Mouse (Mus musculus) heart, adult 2 months (tissue): Measurements from ENCODE around the gene D630039A03Rik. TPM values are rescaled to one million over a fixed set of nuclear protein-coding genes. Genes with fewer than 3 reads are reported as not detected.
A peak's percentile ranks its signal among the peaks of the same experiment; 100 is the strongest.

Experiments used
- DNase-seq, 2 experiments: peaks; one replicate each; pipeline ENCODE4 v3.0.0; 2021
- H3K27ac ChIP-seq: fragments of 200-600 bp; 2 replicates; pipeline ENCODE4 v1.8.1; 2022
- H3K27me3 ChIP-seq: fragments of 200-500 bp; 2 replicates; pipeline ENCODE4 v1.6.1; 2012; ENCODE audit warnings: mild to moderate bottlenecking, low read length, inconsistent platforms, mixed read lengths; ENCODE audit not compliant: control insufficient read depth, insufficient read depth
- H3K36me3 ChIP-seq: fragments of 200-500 bp; 2 replicates; pipeline ENCODE4 v1.6.1; 2012; ENCODE audit warnings: low read length, inconsistent platforms; ENCODE audit not compliant: control insufficient read depth, insufficient read depth
- H3K4me1 ChIP-seq: fragments of 200-500 bp; 2 replicates; pipeline ENCODE4 v1.6.1; 2011; ENCODE audit warnings: low read length; ENCODE audit not compliant: control insufficient read depth, insufficient read depth
- H3K4me3 ChIP-seq: fragments of 200-600 bp; 2 replicates; pipeline ENCODE4 v1.8.1; 2022
- H3K79me2 ChIP-seq: fragments of 200-500 bp; replicated peaks from 2 replicates; pipeline ENCODE4 v1.6.1; 2012; ENCODE audit warnings: mild to moderate bottlenecking, inconsistent platforms, low read length, moderate library complexity, mixed read lengths; ENCODE audit not compliant: control insufficient read depth, insufficient read depth
- H3K9ac ChIP-seq: fragments of 200-500 bp; 2 replicates; pipeline ENCODE4 v1.6.1; 2012; ENCODE audit warnings: low read depth, mild to moderate bottlenecking, control low read depth, inconsistent platforms, low read length, mixed read lengths
- CTCF ChIP-seq: fragments of 200-600 bp; IDR thresholded peaks from 2 replicates; pipeline ENCODE4 v1.8.1; 2022; ENCODE audit warnings: antibody characterized with exemption, mild to moderate bottlenecking, moderate library complexity
- EP300 ChIP-seq: fragments of 200-500 bp; IDR thresholded peaks from 2 replicates; pipeline ENCODE4 v1.6.1; 2011; ENCODE audit warnings: low read depth, low read length, control low read depth; ENCODE audit not compliant: insufficient read depth
- POLR2A ChIP-seq: fragments of 200-500 bp; IDR thresholded peaks from 2 replicates; pipeline ENCODE4 v1.6.1; 2011; ENCODE audit warnings: mild to moderate bottlenecking, low read depth, low read length, control low read depth; ENCODE audit not compliant: insufficient read depth
- whole genome bisulfite sequencing: fragments of 180-500 bp; shearing (Covaris S2); methylation state at CpG from one replicate; pipeline ENCODE4 v1.1.7; 2018; 5-methylcytosine and 5-hydroxymethylcytosine counted together
- intact Hi-C: fragments of 180-260 bp; cut with DNase I; formaldehyde crosslinking; loops from one replicate; pipeline ENCODE4 v1.15.1; 2025
- polyA plus RNA-seq: library from polyadenylated mRNA; depleted of rRNA; stranded (reverse); fragments of >200 nt; gene quantifications from 2 replicates; pipeline ENCODE4 v1.2.3, GENCODE M21; 2012
- total RNA-seq, 2 experiments: library from RNA; stranded (reverse); gene quantifications; 2 replicates each; pipeline ENCODE4 v1.2.3; 2021

The D630039A03Rik gene
- total and polyA plus RNA-seq, 3 experiments: 0.13 to 0.31 (median 0.27) TPM

DNA sequence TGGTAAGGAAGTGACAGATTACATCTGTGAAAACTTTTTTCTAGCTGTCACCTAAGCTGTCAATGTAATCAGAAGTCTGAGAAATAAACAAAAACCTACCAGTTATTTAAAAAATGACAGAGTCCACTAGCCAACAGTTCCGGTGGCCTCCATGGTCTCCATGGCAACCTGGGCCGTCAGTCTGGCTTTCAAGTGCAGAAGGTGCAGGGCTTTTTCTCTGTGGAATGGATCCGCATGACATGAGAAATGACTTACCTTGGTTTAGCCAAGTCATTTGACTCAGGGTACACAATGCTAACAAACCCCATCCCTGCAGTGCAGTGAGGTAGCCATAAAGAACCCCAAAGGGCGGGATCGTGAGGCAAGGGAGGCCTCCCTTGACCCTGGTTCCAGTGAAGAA lies 6.1 kb upstream of the D630039A03Rik start:
- no peak for TF ChIP-seq CTCF
- TF ChIP-seq EP300: no peak
- no peak for TF ChIP-seq POLR2A
- H3K4me1 ChIP-seq: no peaks in the 10 kb centered on the region
- WGBS: 76% methylated on average over 5 of the region's 5 CpGs
- H3K9ac ChIP-seq: no peak overlapping the region
- DNase-seq: no peak
- no peaks in the 10 kb centered on the region for H3K27me3 ChIP-seq
- H3K4me3 ChIP-seq: no peak overlapping the region
- H3K27ac ChIP-seq: no peak overlapping the region
- no peaks in the 10 kb centered on the region for H3K36me3 ChIP-seq
- H3K79me2 ChIP-seq: no peaks in the 10 kb centered on the region
- intact Hi-C loops: no loop called here

GRCm38 (mm10) chr4:57920522-57920921 lies 4.4 kb upstream of the D630039A03Rik start:
- Histone ChIP-seq H3K79me2 (no peaks in the 10 kb centered on the region), H3K36me3 (no peaks in the 10 kb centered on the region), H3K27ac (no peak overlapping the region), H3K4me1 (no peaks in the 10 kb centered on the region), H3K4me3 (no peak overlapping the region), H3K9ac (no peak overlapping the region), H3K27me3 (no peaks in the 10 kb centered on the region)
- intact Hi-C loops: no loop called here
- WGBS: 92% methylated on average over 1 of the region's 1 CpGs
- TF ChIP-seq CTCF (no peak), EP300 (no peak), POLR2A (no peak)
- no peak for DNase-seq

DNA sequence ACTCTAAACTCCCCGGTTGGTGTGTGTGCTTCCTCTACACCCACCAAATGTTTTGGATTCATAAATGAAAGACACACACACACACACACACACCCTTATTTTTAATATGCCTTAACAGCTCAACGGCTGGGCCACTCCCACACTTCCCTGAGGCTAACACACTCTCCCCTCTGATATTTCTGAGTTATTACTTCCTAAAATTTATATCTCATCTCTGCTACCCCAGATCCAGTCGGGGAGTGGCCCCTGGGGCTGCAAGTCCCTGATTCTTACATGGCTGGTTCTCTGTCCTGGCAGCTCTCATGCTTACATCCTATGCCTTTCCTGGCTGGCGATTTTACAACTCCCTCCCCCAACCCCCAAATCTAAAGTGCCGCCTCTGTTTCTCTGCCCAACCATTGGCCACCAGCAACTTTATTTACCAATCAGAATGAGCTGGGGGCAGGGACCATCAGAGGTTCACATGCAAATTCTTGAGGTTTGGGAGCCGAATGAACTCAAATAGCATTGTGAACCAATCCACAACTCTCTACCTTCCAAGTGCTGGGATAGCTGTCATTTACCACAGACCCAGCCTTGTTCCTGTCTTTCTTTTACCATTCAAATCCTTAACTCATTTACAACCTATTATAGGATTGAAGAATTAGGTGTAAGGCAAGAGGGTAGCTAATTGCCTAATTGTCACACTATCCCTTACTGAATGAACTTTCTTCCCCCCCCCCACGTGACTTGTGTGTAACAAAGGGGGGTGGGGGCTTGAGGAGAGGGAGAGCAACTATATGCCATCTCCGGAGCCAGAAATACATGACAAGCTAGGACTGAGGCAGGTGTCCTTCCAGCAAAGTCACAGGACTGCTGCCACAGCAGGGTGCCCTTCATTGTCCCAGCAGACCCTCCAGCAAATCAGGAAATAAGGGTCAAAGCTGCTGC lies 3.7 kb upstream of the D630039A03Rik start:
- no peak overlapping the region for H3K27ac ChIP-seq
- WGBS: 47% methylated on average over 8 of the region's 8 CpGs
- intact Hi-C loops: no loop called here
- no peak overlapping the region for H3K4me3 ChIP-seq
- no peaks in the 10 kb centered on the region for H3K79me2 ChIP-seq
- TF ChIP-seq CTCF (no peak), EP300 (no peak), POLR2A (no peak)
- no peaks in the 10 kb centered on the region for H3K36me3 ChIP-seq
- H3K27me3 ChIP-seq: no peaks in the 10 kb centered on the region
- no peak overlapping the region for H3K9ac ChIP-seq
- no peak for DNase-seq
- H3K4me1 ChIP-seq: no peaks in the 10 kb centered on the region

GRCm38 (mm10) chr4:57916711-57917110 lies 614 bp upstream of the D630039A03Rik start:
- no peaks in the 10 kb centered on the region for H3K27me3 ChIP-seq
- H3K79me2 ChIP-seq: no peaks in the 10 kb centered on the region
- intact Hi-C loops: no loop called here
- H3K27ac ChIP-seq: no peak overlapping the region
- no peak for DNase-seq
- no peaks in the 10 kb centered on the region for H3K36me3 ChIP-seq
- no peak overlapping the region for H3K4me3 ChIP-seq
- WGBS: 83% methylated on average over 4 of the region's 4 CpGs
- H3K4me1 ChIP-seq: no peaks in the 10 kb centered on the region
- no peak overlapping the region for H3K9ac ChIP-seq
- no peak for TF ChIP-seq POLR2A

DNA sequence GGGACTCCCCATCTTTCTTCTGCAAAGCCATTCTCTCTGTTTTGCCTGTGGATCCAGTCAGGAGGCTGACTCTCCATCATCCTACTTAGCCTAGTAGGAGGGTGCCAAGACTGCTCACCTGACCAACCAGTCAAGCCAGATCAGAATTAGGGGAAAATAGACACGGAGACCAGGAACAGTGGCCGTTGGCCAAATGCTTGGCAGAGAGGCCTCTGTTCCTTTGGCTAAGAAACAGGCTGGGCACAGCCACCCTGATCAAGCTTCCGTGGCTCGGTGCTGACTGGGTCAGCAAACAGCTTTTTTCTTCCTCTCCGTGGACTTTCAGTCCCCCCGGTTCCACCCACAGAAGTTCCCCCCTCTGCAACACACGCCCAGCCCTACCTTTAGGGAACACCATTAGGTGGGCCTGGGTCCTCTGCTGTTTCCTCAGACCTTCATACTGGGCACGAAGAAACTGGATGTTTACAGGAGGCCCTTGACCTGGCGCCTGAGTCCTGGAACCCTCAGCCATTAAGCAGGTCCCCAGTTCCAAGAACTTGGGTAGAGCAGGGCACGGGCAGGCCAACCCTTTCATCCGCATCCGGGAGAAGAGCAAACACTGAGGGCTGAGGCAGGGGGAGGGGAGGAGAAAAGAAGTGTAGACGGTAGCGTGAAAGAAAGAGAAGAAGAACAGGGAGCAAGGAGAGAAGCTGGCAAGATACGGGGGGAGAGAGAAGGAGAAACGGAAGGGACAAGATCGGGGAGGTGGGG lies 706 bp downstream of the D630039A03Rik start:
- intact Hi-C loops: no loop called here
- H3K79me2 ChIP-seq: no peaks in the 10 kb centered on the region
- H3K36me3 ChIP-seq: no peaks in the 10 kb centered on the region
- peak; percentile 47 to 72 for DNase-seq
- no peak for TF ChIP-seq CTCF
- no peak for TF ChIP-seq EP300
- H3K9ac ChIP-seq: peak overlapping the region; percentile 13; the same call in 1 of the 2 replicates
- WGBS: 28% methylated on average over 17 of the region's 17 CpGs
- no peaks in the 10 kb centered on the region for H3K4me1 ChIP-seq
- no peak overlapping the region for H3K27ac ChIP-seq
- H3K27me3 ChIP-seq: no peaks in the 10 kb centered on the region
- no peak overlapping the region for H3K4me3 ChIP-seq
